Mouse (Mus musculus) liver, embryonic 12.5 days (tissue): ENCODE results near the gene Araf. TPM values are rescaled to one million over a fixed set of nuclear protein-coding genes. Genes with fewer than 3 reads are reported as not detected.

Experiments used
- microRNA-seq: library from miRNA; unstranded; fragments of <30 nt; microRNA quantifications from one replicate; pipeline ENCODE4, GENCODE M21; 2017
- polyA plus RNA-seq: library from polyadenylated mRNA; unstranded; fragments of >200 nt; fragmentation: Nextera tagmentation; extraction: Ambion mirVana; gene quantifications from 2 replicates; pipeline ENCODE4 v1.2.1, GENCODE M21; 2016

Araf gene
- polyA plus RNA-seq, 1 experiment from 2014 or later = 58.9 TPM

Small RNAs within 50 kb of the gene (microRNA-seq; reads per million reads assigned to microRNA genes)
- gene Gm24824 (not detected), gene Mir5617 (not detected)

Other genes starting within 250 kb of the Araf start
- gene Rgn, start 248.0 kb upstream of the Araf start, polyA plus RNA-seq = 55.2 and 55.4 TPM in 2 replicates
- 47.5 and 49.6 TPM in 2 replicates for gene Rbm10, start 180.3 kb upstream of the Araf start, polyA plus RNA-seq
- 167 and 174 TPM in 2 replicates for gene Ndufb11, start 180.2 kb upstream of the Araf start, polyA plus RNA-seq
- gene Uba1, start 139.5 kb upstream of the Araf start, polyA plus RNA-seq = 170 and 172 TPM in 2 replicates
- gene Cdk16, start 109.9 kb upstream of the Araf start, polyA plus RNA-seq = 64.9 and 66.2 TPM in 2 replicates
- gene Usp11, start 93.9 kb upstream of the Araf start, polyA plus RNA-seq = 13.7 and 14.2 TPM in 2 replicates
- gene Timp1, start 72.4 kb downstream of the Araf start, polyA plus RNA-seq = 3.7 and 5.1 TPM in 2 replicates
- gene Syn1, start 123.2 kb downstream of the Araf start, polyA plus RNA-seq = 0.04 TPM in 1 of 2 replicates, not detected in the other
- gene Cfp, start 133.7 kb downstream of the Araf start, polyA plus RNA-seq = 11.7 and 13.1 TPM in 2 replicates
- gene Elk1, start 152.8 kb downstream of the Araf start, polyA plus RNA-seq = 3.4 and 3.6 TPM in 2 replicates
- 58.8 and 61.3 TPM in 2 replicates for gene Uxt, start 164.2 kb downstream of the Araf start, polyA plus RNA-seq